In genomic region chr2:60041485-60042274, GRCm38 (mm10) we compare ENCODE assay signal across 17 mouse cellular contexts.
A peak's percentile ranks its signal among the peaks of the same experiment; 100 is the strongest.
DNase-seq lines count a peak whose midpoint lies in the region; ATAC-seq and TF ChIP-seq lines count a peak whose summit lies in the region.
"Had no signal": no experiment of that assay in that cellular context is flagged by ENCODE, and none has a peak within 500 bp of the region (broad histone marks: within the 10 kb centered on the region; RNA-seq: fewer than 3 reads in every experiment).

No protein-coding gene starts in this region.

- TF ChIP-seq CTCF in ES-Bruce4 (IDR thresholded peaks at IDR 0.05; ENCODE audit: low read depth, low read length): peak; percentile 29

- H3K27me3 ChIP-seq in limb, embryonic 11.5 days (ENCODE audit: control insufficient read depth, insufficient read depth, low read length): no peaks in the 10 kb centered on the region
- no peaks in the 10 kb centered on the region for H3K27me3 ChIP-seq in limb, embryonic 10.5 days (ENCODE audit: low read depth, poor library complexity, severe bottlenecking)
- H3K27me3 ChIP-seq in ES-Bruce4 (ENCODE audit: control insufficient read depth, insufficient read depth, low read length, poor library complexity, severe bottlenecking): no peaks in the 10 kb centered on the region
- no peaks in the 10 kb centered on the region for H3K27me3 ChIP-seq in intestine, embryonic 15.5 days (replicated peaks)
- no peaks in the 10 kb centered on the region for H3K27me3 ChIP-seq in stomach, embryonic 14.5 days (ENCODE audit: control insufficient read depth, insufficient read depth, low read length)
- H3K27me3 ChIP-seq: embryonic facial prominence, embryonic 13.5 days; forebrain, embryonic 12.5 days; heart, embryonic 15.5 days had no signal

- H3K27ac ChIP-seq in limb, embryonic 11.5 days (replicated peaks; ENCODE audit: low read depth, low read length): no peak overlapping the region
- H3K27ac ChIP-seq in limb, embryonic 10.5 days: no peak overlapping the region
- H3K27ac ChIP-seq in ES-Bruce4 (ENCODE audit: insufficient read depth, low read length): no peak overlapping the region
- H3K27ac ChIP-seq in intestine, embryonic 15.5 days: peak overlapping the region; percentile 72; the same call in 1 of the 2 replicates
- H3K27ac ChIP-seq in stomach, embryonic 14.5 days (ENCODE audit: low read length): no peak overlapping the region
- H3K27ac ChIP-seq: embryonic facial prominence, embryonic 13.5 days; heart, adult 2 months; heart, embryonic 15.5 days; hindbrain, embryonic 10.5 days had no signal

- peaks cover 7% of the 10 kb centered on the region for H3K4me1 ChIP-seq in limb, embryonic 11.5 days (ENCODE audit: control insufficient read depth, insufficient read depth, low read length)
- H3K4me1 ChIP-seq in limb, embryonic 10.5 days: peaks cover 21% of the 10 kb centered on the region
- H3K4me1 ChIP-seq in ES-Bruce4 (ENCODE audit: control insufficient read depth, insufficient read depth, low read length): no peaks in the 10 kb centered on the region
- peaks cover 7% of the 10 kb centered on the region for H3K4me1 ChIP-seq in intestine, embryonic 15.5 days (replicated peaks)
- 0 out of 2 replicates have a peak, but pooled peaks cover 8% of the 10 kb centered on the region for H3K4me1 ChIP-seq in stomach, embryonic 14.5 days (ENCODE audit: control insufficient read depth, insufficient read depth, low read length)

- no peak overlapping the region for H3K4me3 ChIP-seq in limb, embryonic 11.5 days (ENCODE audit: low read depth, low read length)
- H3K4me3 ChIP-seq in limb, embryonic 10.5 days: no peak overlapping the region
- no peak overlapping the region for H3K4me3 ChIP-seq in ES-Bruce4 (ENCODE audit: low read depth, low read length)
- no peak overlapping the region for H3K4me3 ChIP-seq in intestine, embryonic 15.5 days (replicated peaks)
- no peak overlapping the region for H3K4me3 ChIP-seq in stomach, embryonic 14.5 days (ENCODE audit: low read depth, low read length)
- H3K4me3 ChIP-seq: embryonic facial prominence, embryonic 13.5 days; forebrain, embryonic 12.5 days; heart, adult 2 months; heart, embryonic 15.5 days; hindbrain, embryonic 10.5 days had no signal

- TF ChIP-seq EP300 in ES-Bruce4 (IDR thresholded peaks at IDR 0.05; ENCODE audit: insufficient read depth, low read depth, low read length): no peak

- H3K9me3 ChIP-seq in limb, embryonic 11.5 days (ENCODE audit: control insufficient read depth, low read length): no peaks in the 10 kb centered on the region
- no peaks in the 10 kb centered on the region for H3K9me3 ChIP-seq in limb, embryonic 10.5 days (replicated peaks)
- H3K9me3 ChIP-seq in ES-Bruce4 (replicated peaks; ENCODE audit: control insufficient read depth, insufficient read depth, low read length, poor library complexity, severe bottlenecking): no peaks in the 10 kb centered on the region
- no peaks in the 10 kb centered on the region for H3K9me3 ChIP-seq in intestine, embryonic 15.5 days
- H3K9me3 ChIP-seq in stomach, embryonic 14.5 days (ENCODE audit: control insufficient read depth, low read depth, low read length): no peaks in the 10 kb centered on the region
- H3K9me3 ChIP-seq: embryonic facial prominence, embryonic 13.5 days; forebrain, embryonic 12.5 days; heart, embryonic 15.5 days; hindbrain, embryonic 10.5 days had no signal

- no peak for ATAC-seq in limb, embryonic 11.5 days (ENCODE audit: insufficient number of reproducible peaks, low FRiP score, low TSS enrichment, low read depth)
- ATAC-seq in intestine, embryonic 15.5 days: peak; percentile 82
- 0 out of 2 replicates have a peak, but pooled peaks have one; percentile 46 for ATAC-seq in stomach, embryonic 14.5 days (ENCODE audit: insufficient number of reproducible peaks, insufficient read depth, low FRiP score, low read depth)

- H3K9ac ChIP-seq in limb, embryonic 11.5 days (ENCODE audit: low read length): no peak overlapping the region
- no peak overlapping the region for H3K9ac ChIP-seq in ES-Bruce4 (ENCODE audit: low read depth, poor library complexity, severe bottlenecking)
- H3K9ac ChIP-seq in intestine, embryonic 15.5 days: no peak overlapping the region
- H3K9ac ChIP-seq in stomach, embryonic 14.5 days (replicated peaks; ENCODE audit: low read depth, low read length): no peak overlapping the region
- H3K9ac ChIP-seq: embryonic facial prominence, embryonic 13.5 days; forebrain, embryonic 12.5 days; heart, embryonic 15.5 days had no signal

- DNase-seq in limb, embryonic 11.5 days (ENCODE audit: low spot score): peak; percentile 13
- no peak for DNase-seq in limb, embryonic 10.5 days (ENCODE audit: low spot score)
- no peak for DNase-seq in kidney, postnatal 36 days
- DNase-seq in cerebellum, adult 18-20 months: no peak
- DNase-seq: adrenal gland, adult 8-10 months; adrenal gland, postnatal 36 days; gastrocnemius, postnatal 10 days; heart, adult 2 months; heart, postnatal 14 days had no signal

- no peaks in the 10 kb centered on the region for H3K36me3 ChIP-seq in limb, embryonic 11.5 days (ENCODE audit: control insufficient read depth, insufficient read depth, low read length)
- 0 out of 2 replicates have a peak, but pooled peaks cover 6% of the 10 kb centered on the region for H3K36me3 ChIP-seq in limb, embryonic 10.5 days
- no peaks in the 10 kb centered on the region for H3K36me3 ChIP-seq in ES-Bruce4 (ENCODE audit: control insufficient read depth, insufficient read depth, low read length, poor library complexity, severe bottlenecking)
- no peaks in the 10 kb centered on the region for H3K36me3 ChIP-seq in intestine, embryonic 15.5 days
- no peaks in the 10 kb centered on the region for H3K36me3 ChIP-seq in stomach, embryonic 14.5 days (ENCODE audit: control insufficient read depth, insufficient read depth, low read length)
- H3K36me3 ChIP-seq: embryonic facial prominence, embryonic 13.5 days; forebrain, embryonic 12.5 days; heart, embryonic 15.5 days had no signal

- TF ChIP-seq POLR2A in ES-Bruce4 (IDR thresholded peaks at IDR 0.05; ENCODE audit: insufficient read depth, low read length): no peak

- no peak overlapping the region for H3K4me2 ChIP-seq in limb, embryonic 11.5 days (ENCODE audit: low read depth, severe bottlenecking)
- no peak overlapping the region for H3K4me2 ChIP-seq in intestine, embryonic 15.5 days (replicated peaks)
- H3K4me2 ChIP-seq in stomach, embryonic 14.5 days (replicated peaks; ENCODE audit: low read depth, low read length): no peak overlapping the region
- H3K4me2 ChIP-seq: embryonic facial prominence, embryonic 13.5 days; forebrain, embryonic 12.5 days; heart, embryonic 11.5 days; heart, embryonic 15.5 days had no signal

- 95% methylated on average over 4 of the region's 4 CpGs for WGBS in limb, embryonic 11.5 days
- WGBS in limb, embryonic 10.5 days: 93% methylated on average over 4 of the region's 4 CpGs
- WGBS in intestine, embryonic 15.5 days: 69% methylated on average over 4 of the region's 4 CpGs
- WGBS in stomach, embryonic 14.5 days: 75% methylated on average over 4 of the region's 4 CpGs
